Mouse (Mus musculus): ENCODE measurements around the gene Ruvbl1. TPM values are rescaled to one million over a fixed set of nuclear protein-coding genes. Genes with fewer than 3 reads are reported as not detected.

The Ruvbl1 gene
- total and polyA plus RNA-seq, 3 experiments, result 19.4 to 33.1 (median 29.8) TPM

DNA sequence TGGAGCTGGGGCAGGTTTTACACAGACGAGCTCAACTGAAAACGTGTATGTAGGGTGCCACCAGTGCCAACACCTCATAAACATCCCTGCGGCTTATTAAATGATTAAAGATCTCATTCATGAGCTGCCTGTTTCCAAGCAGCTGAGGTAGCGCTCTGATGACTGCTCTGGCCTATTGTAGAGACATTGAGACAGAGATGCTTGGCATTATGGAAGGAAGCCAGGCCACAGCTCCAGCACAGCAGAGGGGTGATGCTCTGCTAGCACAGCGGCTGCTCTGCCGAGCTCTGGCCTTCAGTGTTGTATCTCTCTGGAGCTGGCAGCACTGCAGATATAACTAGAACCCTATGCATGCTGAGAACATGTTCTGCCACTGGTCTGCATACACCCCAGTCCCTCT, 28.5 kb downstream of the Ruvbl1 start:
- no peak for DNase-seq

DNA sequence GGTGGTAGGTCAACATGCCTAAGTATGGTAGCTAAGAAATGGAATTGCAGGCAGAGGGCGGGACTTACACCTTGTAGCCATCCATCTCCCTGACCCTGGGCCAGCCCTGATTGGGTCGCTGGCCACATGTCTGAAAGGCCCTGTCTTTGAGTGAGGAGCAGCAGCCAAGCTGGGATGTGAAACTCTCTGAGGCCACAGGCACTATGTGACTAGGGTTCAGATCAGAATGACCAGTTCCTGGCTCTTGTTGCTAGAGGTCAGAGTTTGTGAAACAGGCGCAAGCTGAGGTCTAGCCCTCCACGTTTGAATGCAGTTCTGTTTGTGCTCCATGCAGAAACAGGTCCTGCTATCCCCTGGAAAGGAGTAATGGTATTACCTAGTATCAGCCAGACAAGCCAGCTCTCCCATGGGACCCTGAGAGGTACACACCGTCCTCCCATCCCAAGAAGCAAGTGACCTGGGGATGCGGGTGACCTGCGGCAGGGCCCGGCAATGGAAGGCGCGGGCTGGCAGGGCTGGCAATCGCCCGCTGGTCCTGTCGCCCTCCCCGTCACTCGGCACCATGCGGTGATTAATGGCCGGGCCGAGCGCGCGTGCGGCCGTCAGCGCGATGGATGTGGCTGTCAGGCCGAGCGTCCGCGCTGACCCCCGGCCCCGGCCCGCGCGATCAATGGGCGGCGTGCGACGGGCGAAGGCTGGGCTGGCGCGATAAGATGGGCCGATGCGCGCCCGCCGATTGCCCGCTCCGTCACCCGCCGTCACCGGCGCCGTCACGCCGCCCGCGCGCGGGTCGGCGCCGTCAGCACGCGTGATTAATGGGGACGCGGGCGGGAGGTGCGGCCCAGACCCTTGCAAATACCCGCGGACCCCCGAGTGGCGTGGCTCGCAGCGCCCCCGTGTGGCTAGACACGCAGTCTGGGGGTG, 34.5 kb downstream of the Ruvbl1 start:
- peak; percentile 59 for DNase-seq

DNA sequence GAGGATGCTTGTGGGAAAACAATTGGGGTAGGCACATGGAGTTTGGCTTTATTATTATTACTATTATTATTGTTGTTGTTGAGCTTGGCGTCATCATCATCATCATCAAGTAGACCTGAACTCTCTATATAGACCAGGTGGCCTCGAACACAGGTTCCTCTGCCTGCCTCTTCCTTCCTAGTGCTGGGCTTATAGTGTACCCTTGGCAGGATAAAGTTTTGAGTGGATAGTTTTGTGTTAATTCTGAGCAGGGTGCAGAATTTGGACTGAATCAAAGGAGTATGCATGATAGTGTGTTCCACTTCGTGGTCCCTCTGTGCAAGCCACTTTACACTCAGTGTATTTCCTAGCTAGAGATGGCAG, 35.2 kb downstream of the Ruvbl1 start:
- DNase-seq, result no peak

DNA sequence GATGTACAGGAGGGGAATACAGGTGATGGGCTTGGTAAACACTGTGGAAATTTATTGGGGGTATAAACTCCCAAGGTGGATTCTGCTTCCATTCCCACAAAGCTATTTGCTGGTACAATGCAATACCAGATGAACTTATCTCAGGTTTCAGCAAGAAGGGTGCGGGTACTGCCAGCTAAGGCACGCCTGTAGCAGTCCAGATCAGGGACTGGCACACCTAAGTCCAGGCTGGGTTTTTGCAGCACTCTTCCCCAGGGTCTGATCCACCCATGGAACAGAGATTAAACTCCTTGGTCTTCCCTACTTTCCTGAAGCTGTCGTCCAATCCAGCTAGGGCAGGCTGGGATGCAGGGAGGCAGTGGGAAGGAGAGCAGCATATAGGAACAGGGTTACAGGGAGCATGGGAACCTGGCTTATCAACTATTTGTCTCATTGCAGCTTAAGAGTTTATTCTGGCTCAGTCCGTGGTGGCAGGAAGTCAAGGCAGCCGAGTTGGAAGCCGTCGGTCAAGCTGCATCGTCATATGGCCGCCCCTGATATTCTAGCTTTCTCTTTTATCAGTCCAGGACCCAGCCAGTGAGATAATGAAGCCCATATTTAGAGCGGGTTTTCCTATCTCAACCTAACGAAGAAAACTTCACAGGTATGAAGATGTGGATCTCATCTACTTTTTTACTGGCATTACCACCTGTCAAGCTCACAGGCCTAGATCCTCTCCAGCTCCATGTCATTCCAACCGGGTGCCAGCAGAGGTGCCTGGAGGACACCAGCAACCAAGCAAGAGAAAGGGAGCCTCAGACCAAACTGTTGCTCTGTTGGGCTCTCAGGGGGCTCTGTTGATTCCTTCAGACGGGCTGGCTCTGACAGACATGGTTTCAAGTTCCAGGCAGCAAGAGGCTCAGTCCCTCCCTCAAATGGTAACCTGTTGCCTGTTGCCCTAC, 37.1 kb downstream of the Ruvbl1 start:
- DNase-seq, result no peak

DNA sequence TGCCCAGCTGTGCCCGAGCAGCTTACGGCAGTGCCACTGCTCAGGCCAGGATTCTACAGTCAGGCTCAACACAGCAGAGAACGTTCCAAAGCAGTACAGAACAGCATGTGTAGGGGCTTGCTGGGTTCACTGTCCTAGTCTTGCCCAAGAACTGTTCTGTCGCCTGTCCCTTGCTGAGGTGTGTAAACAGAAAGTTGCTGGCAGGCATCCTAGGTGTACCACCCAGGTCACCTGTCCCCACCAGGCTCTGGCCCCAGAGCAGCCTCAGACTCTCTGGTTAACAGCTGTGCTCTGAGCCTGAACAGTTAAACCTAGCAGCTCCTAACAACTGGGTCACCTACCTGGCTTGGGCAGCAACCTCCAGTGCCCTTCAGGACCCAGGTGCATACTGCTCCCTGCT, 37.8 kb downstream of the Ruvbl1 start:
- no peak for DNase-seq

DNA sequence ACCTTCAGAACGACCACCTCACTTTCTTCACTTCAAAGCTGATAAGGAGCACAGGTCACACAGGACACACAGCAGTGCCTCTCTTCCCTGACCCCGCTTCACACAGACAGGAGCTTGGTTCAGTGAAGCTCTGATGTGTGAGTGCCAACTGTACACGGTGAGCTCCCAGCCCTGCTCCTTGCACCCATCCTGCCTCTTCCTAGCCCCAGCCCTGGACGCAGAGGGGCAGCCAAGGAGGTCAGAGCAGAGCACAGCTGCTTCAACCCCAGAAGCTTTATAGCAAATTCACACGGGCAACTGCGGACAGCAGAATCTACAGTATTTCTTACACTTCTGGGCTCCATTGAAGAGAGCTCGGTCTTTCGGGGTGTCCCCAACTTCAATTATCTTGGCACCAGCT, 48.8 kb downstream of the Ruvbl1 start:
- DNase-seq, result no peak

DNA sequence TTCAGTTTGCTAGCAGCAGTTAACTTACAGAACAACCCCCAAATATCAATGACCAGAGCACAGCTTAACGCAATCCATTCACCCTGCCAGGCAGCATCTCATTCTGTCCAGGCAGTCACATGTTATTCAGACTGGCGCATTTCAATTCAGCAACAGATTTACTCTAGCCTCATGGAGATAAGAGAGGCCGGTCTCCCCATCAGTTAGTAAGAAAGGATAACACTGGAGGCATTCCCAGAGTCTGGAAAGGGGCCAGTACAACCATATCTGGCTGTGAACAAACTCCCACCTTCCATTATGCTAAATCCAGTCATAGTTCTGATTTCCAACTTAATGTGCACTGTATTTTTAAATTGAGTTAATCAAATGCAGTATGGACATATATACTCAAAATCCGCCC, 49.3 kb downstream of the Ruvbl1 start:
- DNase-seq, result no peak

DNA sequence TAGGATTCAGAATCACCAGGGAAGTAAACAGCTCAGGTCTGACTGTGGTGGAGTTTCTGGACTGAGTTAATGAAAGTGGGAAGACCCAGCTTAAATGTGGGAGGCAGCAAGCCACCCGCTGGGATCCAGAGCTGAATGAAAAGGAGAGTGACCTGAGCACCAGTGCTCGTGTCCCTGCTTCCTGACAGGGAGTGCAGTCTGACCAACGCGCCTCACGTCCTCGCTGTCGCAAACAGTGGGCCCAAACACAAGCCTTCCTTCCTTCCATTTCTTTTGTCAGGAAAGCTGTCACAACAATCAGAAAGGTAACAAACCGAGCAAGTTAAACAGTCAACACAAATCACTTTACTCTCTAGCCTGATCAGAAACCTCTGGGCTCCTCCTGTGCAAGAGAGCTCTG, 50.8 kb downstream of the Ruvbl1 start:
- DNase-seq, result no peak

DNA sequence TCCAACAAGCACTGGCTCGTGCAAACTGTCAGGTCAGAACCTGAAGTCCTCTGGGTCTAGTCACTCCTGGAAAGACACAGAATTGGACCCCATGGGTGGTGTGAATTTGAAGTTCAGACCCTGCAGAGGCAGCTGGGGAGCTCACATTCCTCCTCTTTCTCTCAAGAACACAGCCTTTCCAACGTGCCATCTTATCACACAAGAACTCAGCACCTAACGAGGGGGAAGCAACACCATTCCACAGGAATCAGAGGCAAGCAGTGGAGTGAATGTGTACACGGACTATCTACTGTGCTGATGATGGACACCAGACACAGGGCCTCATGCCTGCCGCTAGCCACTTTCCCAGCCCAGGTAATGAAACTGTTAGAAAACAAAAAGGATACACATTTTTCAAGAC, 51.5 kb downstream of the Ruvbl1 start:
- no peak for DNase-seq

DNA sequence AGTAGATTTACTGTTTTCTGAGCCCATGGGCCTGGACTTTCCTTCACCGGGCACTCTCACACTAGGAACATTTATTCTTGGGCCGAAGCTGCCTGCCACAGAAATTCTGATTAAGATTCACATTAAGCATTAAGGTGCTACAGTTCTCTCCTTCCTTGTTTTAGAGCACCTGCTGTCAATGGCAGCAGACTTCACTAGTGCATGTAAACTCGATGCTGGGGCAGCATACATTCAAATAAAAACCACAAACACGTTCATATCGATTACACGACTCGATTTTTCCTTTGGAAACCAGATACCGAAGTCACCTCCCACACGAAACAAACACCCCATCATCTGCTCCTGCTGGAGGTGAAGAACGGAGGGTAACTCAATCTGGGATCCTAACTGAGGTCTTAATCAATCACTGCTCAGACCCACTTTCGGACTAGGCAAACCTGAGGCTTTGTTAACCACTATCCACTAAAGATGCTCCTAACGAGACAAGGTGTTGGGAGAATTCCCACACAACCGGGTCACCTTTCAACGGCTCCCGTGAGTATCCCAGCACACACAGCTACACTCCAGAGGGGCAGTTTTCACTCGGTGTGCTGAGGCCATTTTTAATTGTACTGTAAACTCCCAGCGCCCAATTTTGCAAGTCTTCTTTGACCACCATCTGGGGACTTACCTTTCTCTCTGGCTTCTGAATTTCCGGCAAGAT, 52.6 kb downstream of the Ruvbl1 start:
- peak; percentile 21 for DNase-seq

DNA sequence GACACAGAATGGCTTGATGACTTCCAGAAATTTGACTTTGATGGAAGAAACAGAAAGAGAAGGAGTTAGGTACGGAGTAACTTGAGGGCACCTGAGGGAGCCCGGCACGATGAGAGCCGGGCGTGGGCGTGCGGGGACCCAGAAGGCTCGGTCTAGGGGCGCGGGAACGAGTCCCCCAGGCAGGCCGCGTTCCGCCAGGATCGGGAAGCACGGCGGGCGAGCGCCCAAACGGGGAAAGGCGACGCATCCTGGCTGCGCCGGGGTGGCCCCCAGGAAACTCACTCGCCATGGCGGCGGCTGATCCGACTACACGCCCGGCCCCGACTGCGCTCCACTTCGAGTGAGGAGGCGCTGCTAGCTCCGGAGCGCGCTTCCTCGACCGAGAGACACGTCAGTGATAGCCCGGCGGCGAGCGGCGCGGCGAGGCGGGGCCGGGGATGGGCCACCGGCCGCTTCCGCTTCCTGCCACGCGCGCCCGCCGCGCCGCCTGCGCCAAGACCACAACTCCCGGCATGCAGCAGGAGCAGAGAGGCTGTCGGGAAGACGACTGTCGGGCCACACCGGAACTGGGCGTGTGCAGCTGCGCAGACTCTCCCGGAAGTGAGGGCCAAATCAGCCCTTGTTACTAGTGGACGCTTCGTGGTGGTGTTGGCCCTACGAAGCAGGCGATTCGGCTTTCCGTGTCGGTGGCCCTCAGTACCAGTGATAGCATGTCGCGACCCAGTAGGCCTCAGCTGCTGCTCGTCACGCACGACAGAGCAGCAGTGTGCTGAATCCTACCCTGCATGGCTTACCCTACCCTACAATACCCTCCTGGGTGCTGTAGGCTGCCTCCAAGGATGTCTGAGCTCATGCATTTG, 53.4 kb downstream of the Ruvbl1 start, which contains the start of gene Sec61a1:
Sec61a1 (minus strand) TSS at position 502 of the 860 bp plus-strand sequence.
- peak; percentile 98 for DNase-seq

DNA sequence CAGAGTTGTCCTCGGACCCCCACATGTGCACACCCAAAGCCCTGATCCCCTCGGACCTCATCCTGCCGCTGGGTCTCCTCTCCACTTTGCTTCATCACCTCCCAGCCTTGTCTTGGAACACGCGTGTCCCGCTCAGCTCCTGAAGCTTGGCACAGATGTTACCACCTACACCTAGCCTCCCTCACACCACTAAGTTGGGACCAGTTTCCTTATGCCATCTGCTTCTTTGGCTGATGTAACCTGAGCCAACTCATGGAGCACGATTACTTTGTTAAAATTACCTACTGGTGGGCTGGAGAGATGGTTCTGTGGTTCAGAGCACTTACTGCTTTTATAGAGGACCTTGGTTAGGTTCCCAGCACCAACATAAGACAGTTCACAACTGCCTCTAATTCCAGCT, 56.6 kb downstream of the Ruvbl1 start:
- no peak for DNase-seq

DNA sequence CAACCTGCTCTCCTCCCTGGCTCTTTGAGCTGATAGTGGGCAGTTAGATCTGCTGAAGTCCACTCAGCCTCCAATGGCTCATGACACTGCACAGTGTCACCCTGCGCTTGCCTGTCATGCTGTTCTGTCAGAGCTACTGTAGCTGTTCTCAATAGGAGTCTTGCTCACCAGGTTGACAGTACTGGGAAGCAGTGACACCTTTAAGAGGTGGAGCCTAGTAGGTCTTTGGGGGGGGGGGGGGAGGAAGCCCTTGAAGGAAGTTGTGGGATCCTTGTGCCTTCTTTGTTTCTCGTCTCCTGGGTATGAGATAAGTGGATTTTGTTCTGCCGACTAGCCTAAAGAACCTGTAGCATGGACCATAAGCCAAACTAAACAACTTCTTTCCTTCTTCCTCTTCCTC, 57.4 kb downstream of the Ruvbl1 start:
- no peak for DNase-seq

DNA sequence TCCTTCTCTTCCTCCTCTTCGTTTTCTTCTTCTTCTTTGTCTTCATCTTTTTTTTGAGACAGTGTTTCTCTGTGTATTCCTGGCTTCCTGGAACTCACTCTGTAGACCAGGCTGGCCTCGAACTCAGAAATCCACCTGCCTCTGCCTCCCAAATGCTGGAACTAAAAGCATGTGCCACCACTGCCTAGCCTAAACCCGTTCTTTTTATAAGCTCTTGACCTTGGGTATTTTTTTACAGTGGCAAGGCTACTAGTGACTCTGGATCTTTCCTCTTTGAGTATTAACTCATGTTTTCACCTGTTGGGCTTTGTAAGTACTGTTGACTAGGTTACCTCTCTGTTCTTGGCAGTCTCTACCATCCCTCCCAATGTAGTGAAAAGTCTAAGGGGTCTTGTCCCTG, 57.8 kb downstream of the Ruvbl1 start:
- DNase-seq, result no peak

DNA sequence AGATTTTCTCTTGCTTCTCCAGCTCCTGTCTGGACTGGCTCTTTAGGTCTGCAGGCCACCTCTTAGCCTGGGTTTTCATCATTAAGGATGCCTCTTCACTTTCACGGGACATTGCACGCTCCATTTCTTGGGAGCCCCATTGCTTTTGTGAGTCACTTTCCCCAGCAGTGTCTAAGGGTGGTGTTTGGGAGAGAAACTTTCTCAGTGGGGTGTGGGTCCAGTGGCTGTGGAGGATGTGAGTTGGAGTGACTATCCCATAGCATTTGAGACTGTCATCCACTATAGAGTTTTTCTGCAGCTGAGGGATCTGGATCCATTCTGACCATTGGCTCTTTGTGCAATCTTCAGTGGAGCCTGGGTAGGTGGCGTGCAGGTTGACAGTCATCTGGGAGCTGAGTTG, 58.2 kb downstream of the Ruvbl1 start:
- DNase-seq, result no peak

DNA sequence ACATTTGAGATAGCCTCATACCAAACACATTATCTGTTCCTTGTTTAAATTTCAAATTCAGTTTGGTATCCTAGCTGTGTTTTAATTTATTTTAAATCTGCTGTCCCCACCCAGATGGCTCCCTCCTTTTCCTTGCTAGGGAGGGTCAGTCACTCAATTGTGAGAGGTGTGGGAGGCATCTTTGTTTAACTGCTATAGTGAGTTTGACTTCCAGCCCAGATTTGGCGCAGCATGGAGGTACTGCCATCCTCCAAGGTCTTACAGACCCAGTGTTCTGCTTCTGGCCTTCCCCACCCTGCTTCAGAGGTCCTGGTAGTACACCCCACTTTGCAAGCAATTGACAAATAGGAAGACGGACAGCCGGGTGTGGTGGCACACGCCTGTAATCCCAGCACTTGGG, 58.8 kb downstream of the Ruvbl1 start:
- no peak for DNase-seq

DNA sequence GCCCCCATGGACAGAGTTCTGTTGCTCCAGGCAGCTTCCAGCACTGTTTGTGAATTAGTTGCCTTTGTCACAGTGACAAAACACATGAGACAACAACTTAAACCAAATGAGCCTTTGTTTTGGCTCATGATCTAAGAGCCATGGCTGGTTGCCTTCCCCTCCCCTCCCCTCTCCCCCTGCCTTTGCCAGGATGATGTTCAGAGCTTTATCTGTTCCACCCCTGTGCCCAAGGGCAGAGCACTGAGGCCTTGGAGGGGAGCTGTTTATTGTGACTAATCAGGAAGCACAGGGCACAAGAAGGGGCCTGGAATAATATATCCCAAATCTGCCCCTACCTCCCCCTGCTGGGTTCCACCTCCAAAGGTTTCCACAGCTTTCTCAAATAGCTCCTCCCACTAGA, 65.1 kb downstream of the Ruvbl1 start:
- DNase-seq, result peak; percentile 83

DNA sequence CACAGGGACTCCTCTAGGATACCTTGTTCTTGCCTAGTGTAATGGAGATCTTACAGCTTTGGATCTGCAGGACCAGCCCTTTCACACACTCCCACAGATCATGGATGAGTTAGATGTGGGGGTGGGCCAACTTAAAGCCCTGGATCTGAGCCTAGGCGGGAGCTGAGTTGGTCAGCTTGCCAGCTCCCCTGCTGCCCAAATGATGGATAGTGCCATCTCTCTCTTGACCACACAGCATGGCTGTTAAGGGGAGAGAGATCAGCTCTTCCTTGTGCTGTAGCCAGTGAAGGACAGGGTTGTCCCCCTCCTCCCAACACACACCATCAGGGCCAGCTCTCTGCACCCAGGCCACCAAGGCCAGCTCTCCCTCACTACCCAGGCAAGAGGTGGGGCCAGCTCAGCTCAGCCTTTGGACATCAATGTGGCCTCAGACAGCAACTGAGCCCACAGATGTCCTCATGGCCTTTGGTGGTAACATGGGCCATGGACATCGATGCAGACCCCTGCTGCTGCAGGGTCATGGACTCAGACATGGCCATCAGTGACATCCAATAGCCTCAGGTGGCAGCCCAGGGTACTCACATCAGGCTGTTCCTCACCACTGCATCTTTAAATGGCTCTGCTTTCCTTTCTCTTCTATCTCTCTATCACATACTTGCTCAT, 75.0 kb downstream of the Ruvbl1 start:
- peak; percentile 52 for DNase-seq

DNA sequence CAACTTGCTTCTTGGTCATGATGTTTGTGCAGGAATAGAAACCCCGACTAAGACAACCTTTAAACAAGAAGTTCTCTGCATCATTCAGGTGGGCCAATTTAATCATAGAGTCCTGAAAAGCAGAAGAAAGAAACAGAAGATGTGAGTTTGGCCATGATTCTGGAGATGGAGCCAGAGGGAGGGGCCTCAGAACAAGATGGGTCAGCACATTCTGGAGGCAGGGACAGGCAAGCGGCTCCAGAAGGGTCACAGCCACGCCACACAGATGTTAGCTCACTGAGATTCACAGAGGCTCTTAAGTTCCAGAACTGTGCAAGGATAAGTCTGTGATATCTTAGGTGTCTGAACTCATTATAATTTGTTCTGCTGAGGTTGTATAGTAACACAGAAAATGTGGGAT, 79.0 kb downstream of the Ruvbl1 start:
- DNase-seq, result no peak

DNA sequence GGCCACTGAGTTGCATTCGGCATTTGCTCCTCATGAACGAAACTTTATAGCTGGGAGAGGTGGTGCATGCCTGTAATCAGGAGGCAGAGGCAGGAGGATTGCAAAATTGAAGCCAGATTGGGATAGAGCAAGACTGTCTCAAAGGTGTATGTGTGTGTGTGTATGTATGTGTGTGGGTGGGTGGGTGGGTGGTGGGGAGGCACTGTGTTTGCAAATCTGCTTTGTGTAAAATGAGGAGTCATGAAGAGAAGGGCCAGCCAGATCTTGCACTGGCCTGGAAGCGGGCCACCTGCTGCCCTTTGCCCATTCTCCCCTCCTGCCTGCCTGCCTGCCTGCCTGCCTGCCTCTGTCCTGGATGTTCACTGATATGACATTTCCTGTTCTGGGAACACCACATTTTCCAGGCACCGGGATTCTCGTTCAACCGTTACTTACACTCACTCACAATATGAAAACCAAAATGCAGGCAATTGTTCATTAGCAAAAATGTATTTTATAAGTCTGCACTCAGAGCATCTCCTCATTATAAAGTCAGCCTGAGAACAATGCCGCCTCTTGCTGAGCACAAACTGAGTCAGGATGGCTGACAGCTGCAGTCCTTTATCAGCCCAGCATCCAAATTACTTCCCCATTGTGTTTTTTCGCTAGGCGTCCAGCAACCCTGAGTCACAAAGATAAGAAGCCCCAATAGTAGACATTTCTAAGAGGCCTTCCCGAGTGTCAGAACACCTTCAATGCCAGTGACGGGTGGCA, 79.6 kb downstream of the Ruvbl1 start:
- no peak for DNase-seq
